Mouse (Mus musculus): Measurements from ENCODE around the gene Tmem251. TPM values are rescaled to one million over a fixed set of nuclear protein-coding genes. Genes with fewer than 3 reads are reported as not detected.
A peak's percentile ranks its signal among the peaks of the same experiment; 100 is the strongest.

Tmem251 gene
- polyA plus RNA-seq, 2 experiments: 3.4 to 11.2 TPM

DNA sequence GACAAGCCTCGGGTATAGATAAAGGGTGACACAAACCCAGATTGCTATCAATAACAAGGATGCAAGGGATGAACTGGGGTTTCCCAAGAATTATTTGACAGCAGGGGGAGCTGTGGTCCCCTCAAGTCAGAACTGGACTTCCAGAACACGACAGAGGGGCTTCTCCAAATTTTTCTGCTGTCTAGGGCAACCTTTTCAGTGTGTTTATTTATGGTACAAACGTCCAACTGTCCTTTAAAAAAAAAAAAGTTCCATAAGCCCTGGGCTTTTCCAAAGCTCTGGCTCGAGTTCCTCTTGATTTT is 40.5 kb upstream of the Tmem251 start:
- DNase-seq (ENCODE audit: low spot score): peak; percentile 46
- no peak for ATAC-seq (ENCODE audit: low FRiP score, low read depth)
- Histone ChIP-seq H3K4me1 (ENCODE audit: control insufficient read depth, insufficient read depth, low read length) (peaks cover 43% of the 10 kb centered on the region), H3K4me2 (replicated peaks; ENCODE audit: low read depth, low read length, severe bottlenecking) (peak overlapping the region; percentile 94), H3K4me3 (replicated peaks; ENCODE audit: low read length) (peak overlapping the region; percentile 75), H3K27me3 (ENCODE audit: control insufficient read depth, insufficient read depth, low read length) (no peaks in the 10 kb centered on the region), H3K36me3 (ENCODE audit: control insufficient read depth, insufficient read depth, low read length) (no peaks in the 10 kb centered on the region), H3K27ac (replicated peaks; ENCODE audit: low read depth, low read length) (peak overlapping the region; percentile 71), H3K9ac (ENCODE audit: low read depth, low read length, severe bottlenecking) (peak overlapping the region; percentile 87), H3K9me3 (ENCODE audit: control insufficient read depth, low read length) (no peaks in the 10 kb centered on the region)
- TF ChIP-seq POLR2A (IDR thresholded peaks at IDR 0.05; ENCODE audit: borderline replicate concordance, extremely low read depth, insufficient read depth, insufficient read length): no peak
- WGBS: 8% methylated on average over 4 of the region's 4 CpGs

- 39% methylated on average over 6 of the region's 6 CpGs for WGBS
- no peak for TF ChIP-seq POLR2A (IDR thresholded peaks at IDR 0.05; ENCODE audit: borderline replicate concordance, extremely low read depth, insufficient read depth, insufficient read length)
- peak overlapping the region; percentile 75 for H3K4me3 ChIP-seq (replicated peaks; ENCODE audit: low read length)
- H3K36me3 ChIP-seq (ENCODE audit: control insufficient read depth, insufficient read depth, low read length): no peaks in the 10 kb centered on the region
- DNase-seq (ENCODE audit: low spot score) (no peak), ATAC-seq (ENCODE audit: low FRiP score, low read depth) (no peak)
- no peaks in the 10 kb centered on the region for H3K27me3 ChIP-seq (ENCODE audit: control insufficient read depth, insufficient read depth, low read length)
- H3K4me2 ChIP-seq (replicated peaks; ENCODE audit: low read depth, low read length, severe bottlenecking): peak overlapping the region; percentile 94
- peak overlapping the region; percentile 87 for H3K9ac ChIP-seq (ENCODE audit: low read depth, low read length, severe bottlenecking)
- no peak overlapping the region for H3K27ac ChIP-seq (replicated peaks; ENCODE audit: low read depth, low read length)
- peaks cover 40% of the 10 kb centered on the region for H3K4me1 ChIP-seq (ENCODE audit: control insufficient read depth, insufficient read depth, low read length)
- no peaks in the 10 kb centered on the region for H3K9me3 ChIP-seq (ENCODE audit: control insufficient read depth, low read length)
These were observed 40.1 kb upstream of the Tmem251 start for GRCm38 (mm10) chr12:102703441-102703840.

GRCm38 (mm10) chr12:102703921-102704408 is 39.6 kb upstream of the Tmem251 start:
- no peaks in the 10 kb centered on the region for H3K27me3 ChIP-seq (ENCODE audit: control insufficient read depth, insufficient read depth, low read length)
- no peaks in the 10 kb centered on the region for H3K9me3 ChIP-seq (ENCODE audit: control insufficient read depth, low read length)
- no peak for TF ChIP-seq POLR2A (IDR thresholded peaks at IDR 0.05; ENCODE audit: borderline replicate concordance, extremely low read depth, insufficient read depth, insufficient read length)
- H3K27ac ChIP-seq (replicated peaks; ENCODE audit: low read depth, low read length): no peak overlapping the region
- 6% methylated on average over 17 of the region's 17 CpGs for WGBS
- no peak for ATAC-seq (ENCODE audit: low FRiP score, low read depth)
- no peak for DNase-seq (ENCODE audit: low spot score)
- H3K4me1 ChIP-seq (ENCODE audit: control insufficient read depth, insufficient read depth, low read length): peaks cover 35% of the 10 kb centered on the region
- peak overlapping the region; percentile 75 for H3K4me3 ChIP-seq (replicated peaks; ENCODE audit: low read length)
- peak overlapping the region; percentile 87 for H3K9ac ChIP-seq (ENCODE audit: low read depth, low read length, severe bottlenecking)
- H3K4me2 ChIP-seq (replicated peaks; ENCODE audit: low read depth, low read length, severe bottlenecking): peak overlapping the region; percentile 94
- H3K36me3 ChIP-seq (ENCODE audit: control insufficient read depth, insufficient read depth, low read length): no peaks in the 10 kb centered on the region

- TF ChIP-seq POLR2A (IDR thresholded peaks at IDR 0.05; ENCODE audit: borderline replicate concordance, extremely low read depth, insufficient read depth, insufficient read length): no peak
- Histone ChIP-seq H3K4me3 (replicated peaks; ENCODE audit: low read length) (peak within 1 kb of the TSS; percentile 75), H3K36me3 (ENCODE audit: control insufficient read depth, insufficient read depth, low read length) (no peaks in the 10 kb centered on the region), H3K27ac (replicated peaks; ENCODE audit: low read depth, low read length) (peak within 1 kb of the TSS; percentile 70; the same call in 1 of the 2 replicates), H3K4me1 (ENCODE audit: control insufficient read depth, insufficient read depth, low read length) (peaks cover 28% of the 10 kb centered on the region), H3K4me2 (replicated peaks; ENCODE audit: low read depth, low read length, severe bottlenecking) (peak within 1 kb of the TSS; percentile 94), H3K9me3 (ENCODE audit: control insufficient read depth, low read length) (no peaks in the 10 kb centered on the region), H3K27me3 (ENCODE audit: control insufficient read depth, insufficient read depth, low read length) (no peaks in the 10 kb centered on the region), H3K9ac (ENCODE audit: low read depth, low read length, severe bottlenecking) (peak within 1 kb of the TSS; percentile 87)
- WGBS: under 1% methylated on average over 29 of the region's 105 CpGs
- DNase-seq (ENCODE audit: low spot score): peak; percentile 38
- ATAC-seq (ENCODE audit: low FRiP score, low read depth): peak; percentile 91
These were observed 38.9 kb upstream of the Tmem251 start, which contains the start of gene Itpk1 for GRCm38 (mm10) chr12:102704457-102705198. TSS of gene Itpk1 (minus strand) at chr12:102704930.

GRCm38 (mm10) chr12:102705216-102705871 is 38.2 kb upstream of the Tmem251 start:
- Histone ChIP-seq H3K4me3 (replicated peaks; ENCODE audit: low read length) (peak overlapping the region; percentile 75), H3K4me2 (replicated peaks; ENCODE audit: low read depth, low read length, severe bottlenecking) (peak overlapping the region; percentile 94), H3K36me3 (ENCODE audit: control insufficient read depth, insufficient read depth, low read length) (no peaks in the 10 kb centered on the region), H3K27me3 (ENCODE audit: control insufficient read depth, insufficient read depth, low read length) (no peaks in the 10 kb centered on the region), H3K9me3 (ENCODE audit: control insufficient read depth, low read length) (no peaks in the 10 kb centered on the region), H3K9ac (ENCODE audit: low read depth, low read length, severe bottlenecking) (peak overlapping the region; percentile 87), H3K27ac (replicated peaks; ENCODE audit: low read depth, low read length) (peak overlapping the region; percentile 70; the same call in 1 of the 2 replicates), H3K4me1 (ENCODE audit: control insufficient read depth, insufficient read depth, low read length) (peaks cover 23% of the 10 kb centered on the region)
- WGBS: 3% methylated on average over 34 of the region's 45 CpGs
- peak; percentile 76 for DNase-seq (ENCODE audit: low spot score)
- peak; percentile 77 for ATAC-seq (ENCODE audit: low FRiP score, low read depth)
- TF ChIP-seq POLR2A (IDR thresholded peaks at IDR 0.05; ENCODE audit: borderline replicate concordance, extremely low read depth, insufficient read depth, insufficient read length): 0 out of 2 replicates have a peak, but pooled peaks have one; percentile 12
